Mouse (Mus musculus) right cerebral cortex, postnatal 10 days (tissue): ENCODE data around the gene Rdm1.

Experiments
- DNase-seq, 2 experiments: peaks; one replicate each; pipeline ENCODE4 v3.0.0; 2021; ENCODE audit warnings: low spot score in 2 of 2

The Rdm1 gene

DNA sequence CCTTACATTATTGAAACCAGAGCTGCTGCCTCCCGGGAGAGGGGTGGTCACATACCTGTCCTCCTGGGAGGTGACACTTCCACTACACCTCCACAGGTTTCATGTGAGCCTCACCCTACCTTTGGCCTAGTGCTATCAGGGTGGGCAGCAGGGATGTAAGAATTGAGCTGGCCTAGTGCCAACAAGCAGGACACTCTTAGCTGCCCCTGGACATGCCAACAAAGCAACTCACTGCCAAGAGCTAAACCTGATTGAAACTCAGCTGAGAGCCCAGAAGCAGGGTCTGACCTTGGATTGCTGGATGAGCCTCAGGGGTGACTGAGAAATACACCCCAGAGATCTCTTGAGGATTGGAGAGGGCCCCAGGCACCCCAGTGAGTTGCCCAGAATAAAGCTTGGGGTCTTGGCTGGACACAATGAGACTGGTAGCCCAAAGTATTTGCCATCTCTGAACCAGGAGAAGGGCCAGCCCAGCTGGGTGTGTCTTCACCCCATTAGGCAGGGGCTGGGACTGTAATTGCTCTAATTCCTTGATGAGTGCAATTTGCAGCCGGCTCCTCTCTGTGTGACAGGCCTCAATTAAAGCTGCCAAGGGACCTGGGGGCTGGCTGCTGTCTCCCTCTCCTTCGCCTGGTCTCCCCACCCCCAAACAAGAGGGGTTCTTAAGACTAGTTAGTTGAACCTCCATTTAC lies 53.8 kb downstream of the Rdm1 start:
- no peak for DNase-seq

DNA sequence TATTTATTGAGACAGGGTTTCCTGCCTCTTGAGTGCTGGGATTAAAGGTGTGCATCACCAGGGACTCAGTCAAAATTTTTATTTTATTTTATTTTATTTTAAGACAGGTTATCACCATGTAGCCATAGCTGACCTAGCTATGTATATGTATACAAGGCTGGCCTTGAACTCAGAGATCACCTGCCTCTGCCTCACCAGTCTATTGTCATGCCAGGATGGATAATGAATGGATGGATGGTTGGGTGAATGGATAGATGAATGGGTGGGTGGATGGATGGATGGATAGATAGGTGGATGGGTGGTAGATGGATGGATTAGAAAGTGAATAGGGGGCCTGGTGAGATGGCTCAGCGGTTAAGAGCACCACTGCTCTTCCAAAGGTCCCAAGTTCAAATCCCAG lies 55.0 kb downstream of the Rdm1 start:
- no peak for DNase-seq

DNA sequence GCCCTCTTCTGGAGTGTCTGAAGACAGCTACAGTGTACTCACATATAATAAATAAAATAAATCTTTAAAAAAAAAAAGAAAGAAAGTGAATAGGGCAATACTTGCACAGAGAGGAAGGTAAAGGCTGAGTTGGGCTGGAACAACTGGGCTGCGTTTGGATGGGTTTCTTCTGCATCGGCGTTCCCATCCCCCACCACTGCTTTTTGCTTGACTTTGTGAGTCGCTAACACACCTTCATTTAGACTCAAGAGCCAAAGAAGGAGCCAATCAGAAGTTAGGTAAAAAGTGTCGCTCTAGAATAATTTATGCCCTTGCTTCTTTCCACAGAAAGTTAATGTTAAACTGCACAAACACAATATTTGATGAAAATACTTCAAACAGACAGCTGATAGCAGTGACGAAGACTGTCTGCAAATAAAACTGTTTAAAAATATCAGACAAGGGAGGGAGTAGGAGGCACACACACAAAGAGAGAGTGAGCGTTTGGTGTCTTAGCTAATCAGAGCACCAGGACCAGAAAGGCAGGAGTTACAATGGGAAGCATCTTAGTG lies 55.5 kb downstream of the Rdm1 start:
- no peak for DNase-seq
